Mouse (Mus musculus) regulatory T cell (primary cell): ENCODE results near the gene Pax3.

Experiments
- in situ Hi-C: fragments of 300-600 bp; cut with MboI, MseI; formaldehyde crosslinking; loops from one replicate; pipeline ENCODE4 v1.15.1; 2025; ENCODE audit warnings: high pct_unique_total_duplicates

The Pax3 gene

GRCm38 (mm10) chr1:78172334-78172733 lies 24.6 kb downstream of the Pax3 start:
- in situ Hi-C loops: no loop called here

- in situ Hi-C loops: no loop called here
Measured at GRCm38 (mm10) chr1:78171671-78172070, 25.3 kb downstream of the Pax3 start.

- in situ Hi-C loops: no loop called here
Measured at GRCm38 (mm10) chr1:78170771-78171170, 26.2 kb downstream of the Pax3 start.

- in situ Hi-C loops: no loop called here
Measured at GRCm38 (mm10) chr1:78168796-78169195, 28.1 kb downstream of the Pax3 start.

GRCm38 (mm10) chr1:78167577-78168286 lies 29.2 kb downstream of the Pax3 start:
- in situ Hi-C loops: no loop called here

GRCm38 (mm10) chr1:78161745-78162144 lies 35.2 kb downstream of the Pax3 start:
- in situ Hi-C loops: no loop called here

- in situ Hi-C loops: no loop called here
Measured at GRCm38 (mm10) chr1:78157930-78158329, 39.0 kb downstream of the Pax3 start.

- in situ Hi-C loops: no loop called here
Measured at GRCm38 (mm10) chr1:78155796-78156195, 41.1 kb downstream of the Pax3 start.

GRCm38 (mm10) chr1:78148011-78148623 lies 48.8 kb downstream of the Pax3 start:
- in situ Hi-C loops: no loop called here

- in situ Hi-C loops: no loop called here
Measured at GRCm38 (mm10) chr1:78143403-78143802, 53.5 kb downstream of the Pax3 start.

GRCm38 (mm10) chr1:78142912-78143311 lies 54.0 kb downstream of the Pax3 start:
- in situ Hi-C loops: no loop called here

GRCm38 (mm10) chr1:78141741-78142501 lies 55.0 kb downstream of the Pax3 start:
- in situ Hi-C loops: no loop called here

GRCm38 (mm10) chr1:78141314-78141713 lies 55.6 kb downstream of the Pax3 start:
- in situ Hi-C loops: no loop called here

GRCm38 (mm10) chr1:78140505-78141303 lies 56.2 kb downstream of the Pax3 start:
- in situ Hi-C loops: no loop called here

- in situ Hi-C loops: no loop called here
Measured at GRCm38 (mm10) chr1:78139287-78139686, 57.6 kb downstream of the Pax3 start.

GRCm38 (mm10) chr1:78129267-78129666 lies 67.7 kb downstream of the Pax3 start:
- in situ Hi-C loops: no loop called here

GRCm38 (mm10) chr1:78119899-78120560 lies 76.9 kb downstream of the Pax3 start:
- in situ Hi-C loops: no loop called here

GRCm38 (mm10) chr1:78116046-78116445 lies 80.9 kb downstream of the Pax3 start:
- in situ Hi-C loops: no loop called here

- in situ Hi-C loops: no loop called here
Measured at GRCm38 (mm10) chr1:78110311-78110710, 86.6 kb downstream of the Pax3 start.

GRCm38 (mm10) chr1:78103511-78103910 lies 93.4 kb downstream of the Pax3 start:
- in situ Hi-C loops: no loop called here

GRCm38 (mm10) chr1:78093619-78094018 lies 103.3 kb downstream of the Pax3 start:
- in situ Hi-C loops: no loop called here
